Mouse (Mus musculus): ENCODE results near the gene Gpr158.
"Not testable (repeated sequence)": the region's sequence is repeated elsewhere in the genome, so short reads cannot be mapped to it uniquely, and the experiment has no call there.

Gene Gpr158

GRCm38 (mm10) chr2:21367345-21368111 lies at the start of gene Gpr158:
TSS of gene Gpr158 (plus strand) at chr2:21367542.
- peak; percentile 61 for DNase-seq (ENCODE audit: low read depth, low spot score)

- no peak for DNase-seq (ENCODE audit: low read depth, low spot score)
Measured at GRCm38 (mm10) chr2:21343821-21344220, 23.5 kb upstream of the Gpr158 start.

GRCm38 (mm10) chr2:21368351-21369170 lies 1.2 kb downstream of the Gpr158 start:
- no peak for DNase-seq (ENCODE audit: low read depth, low spot score)

GRCm38 (mm10) chr2:21369171-21369485 lies 1.8 kb downstream of the Gpr158 start:
- no peak for DNase-seq (ENCODE audit: low read depth, low spot score)

- DNase-seq (ENCODE audit: low read depth, low spot score): no peak
Measured at GRCm38 (mm10) chr2:21369556-21369955, 2.2 kb downstream of the Gpr158 start.

GRCm38 (mm10) chr2:21379516-21379915 lies 12.2 kb downstream of the Gpr158 start:
- no peak for DNase-seq (ENCODE audit: low read depth, low spot score)

GRCm38 (mm10) chr2:21392727-21393126 lies 25.4 kb downstream of the Gpr158 start:
- DNase-seq (ENCODE audit: low read depth, low spot score): peak; percentile 50

- no peak for DNase-seq (ENCODE audit: low read depth, low spot score)
Measured at GRCm38 (mm10) chr2:21397347-21397746, 30.0 kb downstream of the Gpr158 start.

GRCm38 (mm10) chr2:21399657-21400056 lies 32.3 kb downstream of the Gpr158 start:
- no peak for DNase-seq (ENCODE audit: low read depth, low spot score)

GRCm38 (mm10) chr2:21405617-21406016 lies 38.3 kb downstream of the Gpr158 start:
- no peak for DNase-seq (ENCODE audit: low read depth, low spot score)

GRCm38 (mm10) chr2:21407443-21407985 lies 40.2 kb downstream of the Gpr158 start:
- DNase-seq (ENCODE audit: low read depth, low spot score): no peak

- DNase-seq (ENCODE audit: low read depth, low spot score): no peak
Measured at GRCm38 (mm10) chr2:21408821-21409220, 41.5 kb downstream of the Gpr158 start.

GRCm38 (mm10) chr2:21430288-21430687 lies 62.9 kb downstream of the Gpr158 start:
- no peak for DNase-seq (ENCODE audit: low read depth, low spot score)

GRCm38 (mm10) chr2:21431182-21431581 lies 63.8 kb downstream of the Gpr158 start:
- DNase-seq (ENCODE audit: low read depth, low spot score): no peak

- no peak for DNase-seq (ENCODE audit: low read depth, low spot score)
Measured at GRCm38 (mm10) chr2:21439626-21440025, 72.3 kb downstream of the Gpr158 start.

GRCm38 (mm10) chr2:21460606-21461005 lies 93.3 kb downstream of the Gpr158 start:
- DNase-seq (ENCODE audit: low read depth, low spot score): not testable (repeated sequence)

GRCm38 (mm10) chr2:21474957-21475356 lies 107.6 kb downstream of the Gpr158 start:
- DNase-seq (ENCODE audit: low read depth, low spot score): no peak

GRCm38 (mm10) chr2:21496881-21497280 lies 129.5 kb downstream of the Gpr158 start:
- DNase-seq (ENCODE audit: low read depth, low spot score): no peak

GRCm38 (mm10) chr2:21497965-21498364 lies 130.6 kb downstream of the Gpr158 start:
- DNase-seq (ENCODE audit: low read depth, low spot score): no peak

GRCm38 (mm10) chr2:21499399-21499798 lies 132.1 kb downstream of the Gpr158 start:
- DNase-seq (ENCODE audit: low read depth, low spot score): no peak

GRCm38 (mm10) chr2:21507449-21507848 lies 140.1 kb downstream of the Gpr158 start:
- no peak for DNase-seq (ENCODE audit: low read depth, low spot score)

- DNase-seq (ENCODE audit: low read depth, low spot score): no peak
Measured at GRCm38 (mm10) chr2:21530750-21531149, 163.4 kb downstream of the Gpr158 start.

GRCm38 (mm10) chr2:21619180-21619579 lies 251.8 kb downstream of the Gpr158 start:
- no peak for DNase-seq (ENCODE audit: low read depth, low spot score)
